Mouse (Mus musculus): Measurements from ENCODE around the gene Ss18l2.

- no peak; the same call in 1 of the 2 replicates for TF ChIP-seq GATA1 (IDR thresholded peaks at IDR 0.05; ENCODE audit: low read length)
- TF ChIP-seq TAL1 (IDR thresholded peaks at IDR 0.05; ENCODE audit: low read length) = no peak
Observed at GRCm38 (mm10) chr9:121704646-121705625, 5.2 kb upstream of the Ss18l2 start, which contains the start of gene Sec22c.
